Mouse (Mus musculus) liver, adult 2 months (tissue): Measurements from ENCODE around the gene Bcas3.

Experiments
- CTCF ChIP-seq: fragments of 200-500 bp; IDR thresholded peaks from 2 replicates; pipeline ENCODE4 v1.5.1; 2011; ENCODE audit warnings: low read depth, low read length, control low read depth
- POLR2A ChIP-seq: fragments of 200-500 bp; IDR thresholded peaks from 2 replicates; pipeline ENCODE4 v1.6.1; 2011; ENCODE audit warnings: low read length, control low read depth; ENCODE audit not compliant: insufficient read depth; ENCODE audit errors: extremely low read depth

- TF ChIP-seq POLR2A (no peak), CTCF (no peak)
These were observed 483.0 kb downstream of the Bcas3 start for GRCm38 (mm10) chr11:85835753-85836522.
